Mouse (Mus musculus) G1E (cell line): ENCODE data around the gene Kcnj11.

Experiments used
- CTCF ChIP-seq: IDR thresholded peaks from 2 replicates; pipeline ENCODE4 v1.5.1; 2012; ENCODE audit warnings: low read depth, low read length, inconsistent platforms, mixed read lengths
- GATA1 ChIP-seq: IDR thresholded peaks from 2 replicates; pipeline ENCODE4 v1.6.1; 2012; ENCODE audit warnings: borderline replicate concordance, low read length, inconsistent platforms, mixed read lengths
- POLR2AphosphoS5 ChIP-seq: IDR thresholded peaks from 2 replicates; pipeline ENCODE4 v1.6.1; 2012; ENCODE audit warnings: low read depth, low read length, inconsistent platforms; ENCODE audit not compliant: insufficient replicate concordance
- TAL1 ChIP-seq: conservative IDR thresholded peaks from 2 replicates; pipeline ENCODE4 v1.6.1; 2012; ENCODE audit warnings: low read depth, low read length, inconsistent platforms, mixed read lengths

- TF ChIP-seq CTCF (no peak), TAL1 (no peak), GATA1 (no peak), POLR2AphosphoS5 (no peak)
Observed at GRCm38 (mm10) chr7:46133858-46134257, 33.3 kb upstream of the Kcnj11 start.
